Mouse (Mus musculus) ES-E14 (cell line): ENCODE measurements around the gene Fis1.

Experiments
- CHD2 ChIP-seq: IDR thresholded peaks from 2 replicates; pipeline ENCODE4 v1.6.1; 2014; ENCODE audit warnings: mild to moderate bottlenecking, low read depth, low read length, inconsistent platforms
- HCFC1 ChIP-seq: IDR thresholded peaks from 2 replicates; pipeline ENCODE4 v1.6.1; 2012; ENCODE audit warnings: low read length, inconsistent platforms, borderline replicate concordance; ENCODE audit not compliant: insufficient read depth
- MAFK ChIP-seq: IDR thresholded peaks from 2 replicates; pipeline ENCODE4 v1.6.1; 2014; ENCODE audit warnings: mild to moderate bottlenecking, low read depth, low read length, inconsistent platforms; ENCODE audit not compliant: insufficient read depth
- ZC3H11A ChIP-seq: IDR thresholded peaks from 2 replicates; pipeline ENCODE4 v1.6.1; 2012; ENCODE audit warnings: low read depth, mild to moderate bottlenecking, inconsistent platforms, low read length, borderline replicate concordance
- ZNF384 ChIP-seq: IDR thresholded peaks from 2 replicates; pipeline ENCODE4 v1.6.1; 2012; ENCODE audit warnings: low read depth, low read length, inconsistent platforms

GRCm38 (mm10) chr5:136966331-136966730 lies 13.3 kb downstream of the Fis1 start, which contains the start of gene Cldn15:
- no peak for TF ChIP-seq HCFC1
- no peak for TF ChIP-seq CHD2
- no peak for TF ChIP-seq ZNF384
- TF ChIP-seq ZC3H11A, result no peak
- no peak for TF ChIP-seq MAFK
